Mouse (Mus musculus) frontal cortex, postnatal 36 days (tissue): ENCODE measurements at regions not wholly inside any gene's neighbourhood (a gene's known extent, or its start where the extent isn't known, plus 50 kb on each side); places are given as distances from the start of the nearest gene placed in this dataset.
"Not testable (repeated sequence)": the region's sequence is repeated elsewhere in the genome, so short reads cannot be mapped to it uniquely, and the experiment has no call there.

Experiments used
- DNase-seq, 2 experiments: peaks; one replicate each; pipeline ENCODE4 v3.0.0; 2022; ENCODE audit warnings: low spot score in 2 of 2

GRCm38 (mm10) chr17:6489926-6490564 is 60.1 kb downstream of the Dynlt1b start:
- peak; percentile 73 to 78 for DNase-seq

- not testable (repeated sequence) for DNase-seq
These were observed 60.6 kb downstream of the Dynlt1b start for GRCm38 (mm10) chr17:6490565-6490935.

- DNase-seq = peak in 1 of 2 experiments; percentile 51
These were observed 62.6 kb downstream of the Dynlt1b start for GRCm38 (mm10) chr17:6492501-6492900.

GRCm38 (mm10) chr17:6492950-6493349 is 63.0 kb downstream of the Dynlt1b start:
- peak; percentile 67 to 70 for DNase-seq

GRCm38 (mm10) chr17:6496491-6496890 is 66.6 kb downstream of the Dynlt1b start:
- not testable (repeated sequence) for DNase-seq

- not testable (repeated sequence) for DNase-seq
These were observed 72.8 kb downstream of the Dynlt1b start for GRCm38 (mm10) chr17:6502676-6503075.

- not testable (repeated sequence) for DNase-seq
These were observed 76.0 kb downstream of the Dynlt1b start for GRCm38 (mm10) chr17:6505896-6506295.

- DNase-seq = not testable (repeated sequence)
These were observed 85.2 kb downstream of the Dynlt1b start for GRCm38 (mm10) chr17:6515128-6515527.

GRCm38 (mm10) chr17:6519107-6519506 is 82.4 kb upstream of the Dynlt1c start:
- DNase-seq = not testable (repeated sequence)

- not testable (repeated sequence) for DNase-seq
These were observed 81.5 kb upstream of the Dynlt1c start for GRCm38 (mm10) chr17:6520001-6520400.

- DNase-seq = not testable (repeated sequence)
These were observed 80.7 kb upstream of the Dynlt1c start for GRCm38 (mm10) chr17:6520751-6521150.

- not testable (repeated sequence) for DNase-seq
These were observed 79.3 kb upstream of the Dynlt1c start for GRCm38 (mm10) chr17:6522185-6522584.

- not testable (repeated sequence) for DNase-seq
These were observed 62.7 kb upstream of the Dynlt1c start for GRCm38 (mm10) chr17:6538723-6539122.

GRCm38 (mm10) chr17:6547064-6547760 is 54.3 kb upstream of the Dynlt1c start:
- not testable (repeated sequence) for DNase-seq

- DNase-seq = not testable (repeated sequence)
These were observed 53.5 kb upstream of the Dynlt1c start for GRCm38 (mm10) chr17:6547937-6548336.
